Mouse (Mus musculus): Measurements from ENCODE around the gene Rdh13. TPM values are rescaled to one million over a fixed set of nuclear protein-coding genes. Genes with fewer than 3 reads are reported as not detected.
"Not testable (repeated sequence)": the region's sequence is repeated elsewhere in the genome, so short reads cannot be mapped to it uniquely, and the experiment has no call there.

The Rdh13 gene
- total RNA-seq, 2 experiments from 2014 or later = 23.3 to 27.8 TPM

DNA sequence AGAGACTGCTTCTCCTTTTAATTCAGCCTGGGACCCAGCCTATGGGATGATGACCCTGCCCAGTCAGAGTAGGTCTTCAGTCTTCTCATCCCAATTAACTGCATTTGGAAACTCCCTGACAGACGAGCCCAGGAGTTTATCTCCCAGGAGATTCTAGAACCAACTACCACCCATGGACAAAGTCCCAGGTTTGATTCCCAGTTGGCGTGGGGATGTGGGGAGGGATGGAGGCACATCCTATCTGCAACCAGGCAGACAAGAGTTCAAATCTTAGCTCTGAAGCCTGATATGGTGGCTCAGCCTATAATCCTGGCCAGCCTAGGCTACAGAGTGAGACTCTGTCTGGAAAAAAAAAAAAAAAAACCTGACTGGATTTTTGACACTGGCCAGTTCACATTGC lies 7.7 kb downstream of the Rdh13 start:
- DNase-seq (ENCODE audit: extremely low spot score in 1 of 2, low spot score in 1 of 2) = no peak

DNA sequence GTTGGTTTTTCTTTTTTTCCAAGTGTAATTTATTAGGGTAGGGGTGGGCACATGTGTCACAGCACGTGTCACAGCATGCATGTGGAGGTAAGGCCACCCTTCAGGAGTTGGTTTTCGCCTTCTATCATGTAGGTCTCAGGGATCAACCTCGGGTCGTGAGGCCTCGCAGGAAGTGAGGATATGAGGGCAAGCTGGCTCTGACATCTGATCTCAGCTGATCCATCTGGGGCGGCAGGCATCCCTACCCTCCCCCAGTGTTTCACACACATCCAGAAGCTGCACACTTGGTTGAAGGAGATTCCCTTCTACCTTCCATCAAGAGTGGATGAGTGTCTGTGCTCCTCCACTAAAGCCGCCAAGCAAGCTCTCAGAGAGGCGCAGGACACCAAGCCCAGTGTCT lies 13.4 kb downstream of the Rdh13 start:
- DNase-seq (ENCODE audit: extremely low spot score in 1 of 2, low spot score in 1 of 2) = peak in 1 of 2 experiments; percentile 2

DNA sequence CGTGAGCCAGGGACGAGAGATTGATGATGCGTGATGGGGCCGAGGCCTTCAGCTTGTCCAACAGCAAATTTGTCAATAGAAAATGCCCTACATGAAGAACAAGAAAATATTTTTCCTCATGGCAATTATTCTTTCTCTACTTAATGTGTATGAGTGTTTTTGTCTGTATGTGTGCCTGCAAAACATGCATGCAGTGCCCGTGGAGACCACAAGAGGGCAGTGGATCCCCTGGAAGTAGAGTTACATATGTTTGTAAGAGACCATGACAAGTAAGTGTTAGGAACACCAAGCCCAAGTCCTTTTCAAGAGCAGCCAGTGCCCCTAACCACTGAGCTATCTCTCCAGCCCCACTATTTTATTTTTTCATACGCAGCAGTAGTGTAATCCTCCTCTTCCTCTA lies 13.9 kb downstream of the Rdh13 start:
- peak; percentile 46 to 66 for DNase-seq (ENCODE audit: extremely low spot score in 1 of 2, low spot score in 1 of 2)

DNA sequence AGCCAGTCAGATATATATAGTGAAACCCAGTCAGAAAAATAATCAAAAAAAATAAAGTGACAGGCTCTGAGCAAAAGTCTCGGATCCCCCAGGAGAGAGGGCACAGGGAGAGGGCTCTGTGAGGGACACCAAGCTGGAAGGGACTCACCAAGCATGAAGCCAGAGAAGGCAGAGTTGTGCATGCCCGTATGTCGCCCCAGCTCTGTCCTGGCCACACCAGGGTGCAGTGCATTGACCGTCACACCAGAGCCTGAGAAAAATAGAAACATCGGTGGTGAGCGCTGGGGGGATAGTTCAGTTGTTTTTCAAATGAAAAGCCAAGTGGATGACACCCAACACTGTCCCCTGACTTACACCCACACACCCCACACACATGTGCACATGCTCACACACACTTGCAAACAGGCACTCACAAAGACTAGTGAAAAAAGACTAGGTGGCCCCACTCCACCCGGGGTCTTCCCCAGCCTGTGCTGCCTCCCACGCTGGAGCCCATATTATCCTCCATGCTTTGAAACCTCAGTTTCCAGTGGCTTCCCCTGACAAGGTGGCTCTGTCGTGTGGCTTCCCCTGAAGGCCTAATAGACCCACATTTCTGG lies 15.1 kb downstream of the Rdh13 start:
- no peak for DNase-seq (ENCODE audit: extremely low spot score in 1 of 2, low spot score in 1 of 2)

DNA sequence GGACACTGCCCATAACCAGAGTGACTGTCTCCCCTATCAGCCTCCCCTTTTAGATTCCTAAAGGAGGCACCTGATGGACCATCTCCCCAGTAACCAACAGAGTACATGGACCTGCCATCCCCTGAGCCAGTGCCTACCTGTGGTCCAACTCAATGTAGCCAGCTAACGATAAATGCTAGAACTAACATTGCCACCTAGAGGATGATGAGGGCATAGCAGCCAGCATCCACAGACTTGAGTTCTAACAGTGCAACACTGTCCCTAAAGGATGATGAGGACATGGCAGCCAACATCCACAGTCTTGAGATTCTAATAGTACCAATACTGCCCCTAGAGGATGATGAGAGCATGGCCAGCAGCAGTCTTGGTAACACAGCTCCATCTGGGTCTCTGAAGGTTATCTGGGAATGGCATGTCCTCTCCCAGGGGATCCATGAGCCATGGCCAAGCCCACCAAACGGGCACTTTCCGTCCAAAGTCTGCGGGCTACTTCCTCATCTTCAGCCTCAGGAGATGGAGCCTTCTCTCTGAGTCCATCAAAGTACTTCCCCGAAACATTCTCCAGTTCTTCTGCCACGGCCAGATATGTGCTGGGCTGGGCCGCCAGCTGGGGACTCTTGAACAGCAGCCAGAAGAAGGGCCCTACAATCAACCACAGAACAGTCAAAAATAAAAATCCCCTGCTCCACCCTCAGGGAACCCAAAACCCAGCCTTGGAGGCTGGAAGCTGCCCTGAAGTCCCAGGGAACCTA lies 18.1 kb downstream of the Rdh13 start:
- DNase-seq (ENCODE audit: extremely low spot score in 1 of 2, low spot score in 1 of 2) = peak; percentile 69 to 89

DNA sequence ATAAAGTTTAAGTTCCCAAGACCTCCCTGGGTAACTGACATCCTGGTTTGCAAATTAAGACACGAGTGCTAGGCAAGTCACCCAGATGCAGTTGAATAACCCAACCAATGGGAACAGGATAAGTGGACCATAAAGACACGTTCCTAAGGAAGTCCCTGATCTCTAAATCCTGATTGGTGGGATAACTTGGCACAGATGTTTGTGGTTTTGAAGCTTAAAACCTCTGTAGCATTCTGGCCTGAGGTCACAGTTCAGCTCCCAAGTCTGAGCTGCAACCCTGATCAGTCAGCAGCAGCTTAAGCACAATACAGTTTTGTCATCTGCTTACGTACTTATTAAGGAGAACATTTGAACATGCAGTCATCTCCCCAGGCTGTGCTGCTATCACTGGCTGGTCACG lies 25.2 kb downstream of the Rdh13 start:
- no peak for DNase-seq (ENCODE audit: extremely low spot score in 1 of 2, low spot score in 1 of 2)

DNA sequence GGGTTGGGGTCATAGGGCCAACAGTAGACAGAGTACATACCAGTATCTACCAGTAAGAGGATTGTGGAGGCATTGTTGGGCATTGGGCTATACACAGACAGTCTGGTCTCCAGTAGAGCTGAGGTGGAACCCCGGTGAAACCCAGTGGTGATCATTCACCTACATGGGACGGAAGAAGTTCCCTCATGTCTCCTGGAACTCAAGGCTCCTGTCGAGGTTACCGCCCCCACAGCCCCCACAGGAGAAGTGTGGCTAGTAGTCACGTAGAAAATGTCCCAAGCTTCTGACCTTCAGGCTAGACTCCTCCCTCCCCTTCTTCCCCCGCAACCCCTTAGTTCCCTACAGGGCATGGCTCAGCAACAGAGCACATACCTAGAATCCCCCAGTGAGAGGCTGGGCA lies 25.8 kb downstream of the Rdh13 start:
- DNase-seq (ENCODE audit: extremely low spot score in 1 of 2, low spot score in 1 of 2) = no peak

DNA sequence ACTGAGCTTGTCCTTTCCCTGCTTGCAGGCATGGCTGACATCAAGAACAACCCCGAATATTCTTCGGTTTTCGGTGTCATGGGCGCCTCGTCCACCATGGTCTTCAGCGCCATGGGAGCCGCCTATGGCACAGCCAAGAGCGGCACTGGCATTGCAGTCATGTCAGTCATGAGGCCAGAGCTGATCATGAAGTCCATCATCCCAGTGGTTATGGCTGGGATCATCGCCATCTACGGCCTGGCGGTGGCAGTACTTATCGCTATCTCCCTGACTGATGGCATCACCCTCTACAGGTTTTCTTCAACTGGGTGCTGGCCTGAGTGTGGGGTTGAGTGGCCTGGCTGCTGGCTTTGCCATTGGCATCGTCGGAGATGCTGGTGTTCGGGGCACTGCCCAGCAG lies 33.0 kb downstream of the Rdh13 start:
- DNase-seq (ENCODE audit: extremely low spot score in 1 of 2, low spot score in 1 of 2) = not testable (repeated sequence)

DNA sequence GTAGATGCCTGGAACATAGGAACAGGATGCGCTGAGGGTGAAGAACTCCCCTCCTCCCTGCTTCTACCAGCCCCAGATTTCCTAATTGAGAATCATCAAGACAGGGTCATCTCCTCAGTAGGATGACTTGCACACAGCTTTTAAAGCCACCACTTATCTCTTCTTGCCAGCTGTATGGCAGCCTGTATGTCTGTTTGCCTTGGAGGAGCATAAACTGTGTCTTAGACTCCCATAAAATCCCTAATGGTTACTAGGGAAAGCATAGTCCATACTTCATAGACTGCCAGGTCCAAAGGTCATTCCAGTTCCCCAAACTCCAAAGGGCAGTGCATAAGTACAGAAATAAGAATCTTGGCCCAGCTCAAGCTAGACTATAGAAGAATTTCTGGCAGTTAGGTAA lies 47.7 kb downstream of the Rdh13 start, which contains the start of gene Gp6:
Gene Gp6 (minus strand): TSS at position 15 of the 400 bp plus-strand sequence.
- DNase-seq (ENCODE audit: extremely low spot score in 1 of 2, low spot score in 1 of 2) = no peak

Small RNA genes within 50 kb of the gene (microRNA-seq; reads per million reads assigned to microRNA genes)
- gene Gm24605 = 0 reads per million in 2 experiments
- gene Gm24752 = 0 reads per million in 2 experiments
- gene Gm25349 = 0 reads per million in 2 experiments

Other genes starting within 250 kb of the Rdh13 start
- not detected for gene Lilra5, start 207.9 kb downstream of the Rdh13 start, total RNA-seq (2021)
- not detected for gene Ncr1, start 107.9 kb downstream of the Rdh13 start, total RNA-seq (2021)
- gene Gp6, start 47.9 kb downstream of the Rdh13 start, total RNA-seq (2021) = not detected
- 1 to 10 TPM; 5.3 to 5.7 TPM for gene Eps8l1, start 15.0 kb upstream of the Rdh13 start, total RNA-seq (2021)
- 100 to 1,000 TPM; 128 to 167 TPM for gene Ppp1r12c, start 56.0 kb upstream of the Rdh13 start, total RNA-seq (2021)
- gene Tnnt1, start 70.7 kb upstream of the Rdh13 start, total RNA-seq (2021) = 1 to 10 TPM; 1.5 to 1.9 TPM
- gene Tnni3, start 78.6 kb upstream of the Rdh13 start, total RNA-seq (2021) = under 1 TPM in 1 of 2 experiments, not detected in 1; 0.44 TPM
- under 1 TPM; 0.34 to 0.38 TPM for gene Dnaaf3, start 86.8 kb upstream of the Rdh13 start, total RNA-seq (2021)
- 100 to 1,000 TPM; 213 to 232 TPM for gene Syt5, start 101.9 kb upstream of the Rdh13 start, total RNA-seq (2021)
- gene Ptprh, start 158.4 kb upstream of the Rdh13 start, total RNA-seq (2021) = under 1 TPM; 0.27 to 0.42 TPM
- 10 to 100 TPM; 12.5 to 17.3 TPM for gene Tmem86b, start 185.8 kb upstream of the Rdh13 start, total RNA-seq (2021)
- 100 to 1,000 TPM; 126 to 135 TPM for gene Ppp6r1, start 213.4 kb upstream of the Rdh13 start, total RNA-seq (2021)
- 10 to 100 TPM; 89.0 to 91.9 TPM for gene Hspbp1, start 239.4 kb upstream of the Rdh13 start, total RNA-seq (2021)
- gene Brsk1, start 245.0 kb upstream of the Rdh13 start, total RNA-seq (2021) = 100 to 1,000 TPM; 330 to 348 TPM

All from layer of hippocampus, postnatal 25 days (tissue).